Mouse (Mus musculus): ENCODE results near the gene AI661453.

AI661453 gene

DNA sequence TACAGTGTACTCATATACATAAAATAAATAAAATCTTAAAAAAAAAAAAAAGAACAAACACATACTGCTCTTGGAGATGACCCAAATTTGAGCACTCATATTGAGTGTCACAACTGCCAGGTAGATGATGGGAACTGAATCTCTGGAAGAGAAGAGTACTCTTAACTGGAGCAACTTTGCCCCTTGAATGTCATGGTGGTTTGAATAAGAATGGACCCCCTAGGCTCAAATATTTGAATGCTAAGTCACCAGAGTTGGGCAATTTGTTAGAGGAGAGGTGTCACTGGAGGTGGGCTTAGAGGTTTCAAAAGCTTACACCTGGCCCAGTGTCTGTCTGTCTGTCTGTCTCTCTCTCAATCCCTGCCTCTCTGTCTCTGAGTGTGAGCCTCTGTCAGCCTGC, 67.3 kb downstream of the AI661453 start:
- no peak for DNase-seq (ENCODE audit: low read depth)

DNA sequence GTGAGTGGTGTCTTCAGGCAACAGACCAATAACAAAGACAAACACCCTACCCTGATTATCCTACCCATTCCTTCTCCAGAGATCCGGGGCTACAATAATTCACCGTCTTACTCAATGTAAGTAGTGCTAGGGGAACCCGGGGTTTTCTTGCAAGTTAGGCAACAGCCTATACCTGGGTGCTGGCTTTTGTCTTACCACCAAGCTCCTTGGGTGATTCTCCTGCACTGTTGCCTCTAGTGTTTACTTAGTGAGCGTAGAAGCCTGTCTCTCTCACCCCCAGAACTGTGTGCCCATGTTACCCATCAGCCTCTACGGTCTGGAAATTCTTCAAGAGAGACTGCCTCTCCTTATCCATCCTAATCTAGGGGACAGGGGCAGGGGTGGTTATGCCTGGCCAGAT, 67.8 kb downstream of the AI661453 start:
- DNase-seq (ENCODE audit: low read depth): no peak

DNA sequence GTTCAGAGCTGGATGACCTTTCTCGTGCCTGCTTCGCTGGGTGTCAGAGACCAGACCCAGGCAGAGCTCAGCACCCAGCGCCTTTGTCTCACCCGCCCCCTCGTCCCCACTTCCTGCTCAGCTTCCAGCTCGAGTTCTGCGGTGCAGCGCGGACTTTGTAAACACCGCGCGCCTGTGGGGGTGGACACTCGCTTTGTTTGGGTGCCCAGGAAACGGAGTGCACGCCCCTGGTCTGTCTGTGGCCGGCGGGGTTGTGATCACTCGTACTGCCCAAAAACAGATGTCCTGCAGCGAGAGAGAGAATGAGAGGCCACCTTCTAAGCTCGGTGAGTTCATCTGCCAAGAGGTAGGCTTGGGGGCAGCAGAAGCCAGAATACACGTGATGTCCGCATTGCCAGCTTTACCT, 68.5 kb downstream of the AI661453 start, which contains the start of gene Ccnd3:
TSS of gene Ccnd3 (plus strand) at position 111 of the 406 bp plus-strand sequence.
- no peak for DNase-seq (ENCODE audit: low read depth)

DNA sequence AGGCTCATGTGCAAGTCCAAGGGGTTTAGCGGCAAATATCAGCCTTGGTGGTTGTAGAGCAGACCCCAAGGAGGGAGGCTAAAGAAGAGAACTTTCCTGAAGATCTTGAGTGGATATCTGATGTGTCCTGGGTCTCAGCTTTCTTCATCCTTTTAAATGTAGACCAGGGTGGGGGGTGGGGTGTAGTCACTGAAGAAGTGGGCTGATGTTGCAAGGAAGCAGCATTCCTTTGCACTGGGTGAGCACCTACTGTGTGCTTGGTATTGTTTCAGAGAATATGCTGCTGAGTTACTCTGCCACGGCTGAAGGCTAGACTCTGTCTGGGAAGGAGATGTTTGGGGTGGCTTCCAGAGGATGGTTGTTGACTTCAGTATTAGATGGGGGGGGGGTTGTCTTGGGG, 69.2 kb downstream of the AI661453 start:
- DNase-seq (ENCODE audit: low read depth): no peak

DNA sequence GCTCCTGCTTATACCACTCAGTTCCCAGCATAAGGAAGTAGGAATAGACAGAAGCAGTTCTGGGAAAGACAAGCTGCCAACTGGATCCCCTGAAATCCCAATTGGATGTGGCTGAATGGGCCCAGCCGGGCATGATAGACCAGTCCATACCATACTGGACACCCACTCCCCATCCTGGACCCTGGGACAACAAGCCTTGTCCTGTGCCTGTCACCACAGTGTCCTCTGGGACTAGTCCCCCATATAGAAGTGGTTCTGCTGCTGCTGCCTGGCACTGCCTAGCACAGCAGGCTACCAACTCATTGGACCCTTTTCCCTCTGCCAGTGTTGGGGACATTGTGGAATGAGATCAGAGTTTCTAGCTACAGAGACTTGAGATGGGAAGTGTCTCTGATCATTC, 69.6 kb downstream of the AI661453 start:
- DNase-seq (ENCODE audit: low read depth): no peak

DNA sequence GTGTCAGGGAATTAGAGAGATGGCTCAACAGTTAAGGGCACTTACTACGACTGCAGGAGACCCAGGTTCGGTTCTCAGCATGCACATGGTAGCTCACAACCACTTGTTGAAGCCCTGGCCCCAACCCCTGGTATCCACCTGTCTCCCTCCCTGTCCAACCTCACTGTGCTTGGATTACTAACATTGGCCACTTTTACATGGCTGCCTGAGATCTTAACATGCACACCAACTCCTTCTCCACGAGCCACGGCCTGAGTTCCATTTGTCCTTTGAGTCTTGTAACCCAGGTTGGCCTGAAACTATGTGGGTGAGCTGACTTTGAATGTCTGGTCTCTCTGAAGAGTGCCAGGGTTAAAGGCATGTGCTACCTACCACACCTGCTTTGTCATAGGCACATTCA, 70.3 kb downstream of the AI661453 start:
- DNase-seq (ENCODE audit: low read depth): no peak

DNA sequence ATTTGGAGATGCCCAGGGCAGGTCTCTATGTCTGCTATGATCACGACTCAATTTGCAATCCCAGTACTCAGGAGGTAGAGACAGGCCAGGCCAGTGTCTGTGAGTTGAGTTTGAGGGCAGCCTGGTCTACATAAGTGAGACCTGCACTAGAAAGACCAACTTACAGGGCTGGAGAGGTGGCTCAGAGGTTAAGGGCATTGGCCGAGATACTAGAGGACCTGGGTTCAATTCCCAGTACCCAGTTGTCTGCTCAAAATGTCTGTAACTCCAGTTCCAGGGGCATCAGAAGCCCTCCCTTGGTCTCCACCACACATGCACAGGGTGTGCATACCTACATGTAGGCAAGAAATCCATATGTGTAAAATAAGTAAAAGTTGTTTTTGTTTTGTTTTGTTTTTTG, 71.1 kb downstream of the AI661453 start:
- no peak for DNase-seq (ENCODE audit: low read depth)

DNA sequence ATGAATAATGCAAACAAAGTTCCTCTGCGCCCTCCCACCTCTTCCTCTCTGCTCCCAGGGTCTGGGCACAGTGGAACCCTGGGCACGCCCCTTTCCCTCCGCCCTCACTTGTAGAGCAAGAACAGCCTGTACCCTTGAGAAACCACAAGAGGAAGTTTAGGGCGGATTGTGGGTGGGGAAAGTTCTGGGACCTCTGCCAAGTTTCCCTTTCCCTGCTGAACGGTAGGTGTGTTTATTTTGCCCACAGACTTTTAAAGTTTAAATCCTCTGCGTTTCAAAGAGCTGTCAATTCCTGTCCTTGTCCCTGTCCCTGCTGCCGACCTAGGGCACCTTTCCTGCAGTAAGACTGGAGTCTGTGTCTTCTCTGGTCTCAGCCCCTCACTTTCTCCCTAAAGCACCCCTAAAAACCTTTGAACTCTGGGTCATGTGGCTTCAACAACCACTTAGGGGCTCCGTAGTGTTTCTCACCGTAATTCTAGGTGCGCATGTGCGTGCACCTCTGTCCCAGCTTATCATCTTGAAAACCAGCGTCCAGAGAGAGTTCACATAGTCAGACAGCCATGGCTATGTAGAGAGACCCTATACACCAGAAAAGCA, 71.7 kb downstream of the AI661453 start:
- DNase-seq (ENCODE audit: low read depth): peak; percentile 98

DNA sequence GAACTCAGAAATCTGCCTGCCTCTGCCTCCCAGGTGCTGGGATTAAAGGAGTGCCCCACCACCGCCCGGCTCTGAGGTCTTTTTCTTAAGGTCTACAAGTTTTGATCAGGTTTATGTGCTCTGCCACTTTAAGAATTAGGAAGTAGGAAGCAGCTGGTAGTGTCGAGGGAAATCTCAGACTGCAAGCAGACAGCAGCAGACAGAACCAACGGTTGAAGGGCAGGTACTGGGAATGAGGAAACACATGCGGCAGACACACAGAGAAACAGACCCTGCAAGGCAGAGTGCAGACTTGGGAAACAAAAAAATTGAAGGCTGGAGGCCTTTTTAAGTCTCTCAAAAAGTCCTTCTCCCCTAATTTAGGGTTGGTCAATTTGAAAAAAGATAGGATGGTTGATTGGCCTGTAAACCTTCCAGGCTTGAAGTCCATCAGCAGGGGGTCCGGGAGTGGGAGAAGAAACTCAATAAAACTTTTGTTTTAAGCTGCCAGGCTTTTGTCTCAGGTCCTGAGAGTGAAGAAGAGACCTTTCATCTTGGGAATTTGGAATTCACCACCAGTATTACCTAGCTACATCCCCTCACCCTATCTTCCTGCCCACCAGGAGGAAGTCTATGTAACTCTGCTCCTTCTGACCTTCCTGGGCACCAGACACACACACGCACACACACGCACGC, 72.8 kb downstream of the AI661453 start:
- DNase-seq (ENCODE audit: low read depth): no peak

DNA sequence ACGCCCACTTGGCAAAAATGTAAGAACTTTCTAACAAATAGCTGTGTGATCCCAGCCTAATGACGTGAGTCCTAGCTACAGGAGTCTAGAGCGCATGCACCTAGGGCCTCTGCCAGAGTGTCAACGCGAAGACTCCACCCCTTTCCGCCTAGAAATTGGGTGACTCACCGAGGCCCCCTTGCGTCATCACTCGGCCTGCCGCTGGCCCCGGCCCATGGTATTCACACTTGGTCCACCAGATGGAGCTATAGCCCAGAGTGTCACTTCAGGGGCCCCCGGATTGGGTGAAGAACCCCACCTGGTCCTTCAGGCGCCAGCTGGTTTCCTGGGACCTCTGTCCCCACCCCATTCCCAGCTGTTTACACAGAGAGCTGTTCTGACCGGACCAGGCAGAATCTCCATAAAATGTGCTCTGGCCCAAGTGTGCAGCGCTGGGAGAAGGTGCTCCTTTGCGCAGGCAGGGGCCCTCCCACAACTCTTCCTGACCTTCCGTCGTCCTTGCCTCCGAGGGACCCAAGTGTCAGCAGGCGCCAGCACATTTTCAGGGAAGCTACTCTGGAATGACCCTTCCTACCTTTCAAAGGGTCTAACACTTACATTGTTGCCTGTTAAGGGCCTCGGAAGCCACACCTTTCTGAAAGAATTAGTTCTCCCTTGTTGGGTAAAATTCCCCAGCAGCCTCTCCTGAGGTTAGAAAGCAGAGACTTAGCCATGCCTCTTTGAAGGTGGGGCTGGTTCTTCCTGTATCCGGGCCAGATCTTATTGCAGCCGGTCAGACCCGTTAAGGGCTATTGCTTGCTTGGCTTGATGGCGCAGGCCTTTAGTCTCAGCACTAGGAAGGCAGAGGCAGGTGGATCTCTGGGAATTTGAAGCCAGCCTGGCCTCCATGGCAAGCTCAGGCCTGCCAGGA, 75.0 kb downstream of the AI661453 start:
- peak; percentile 97 for DNase-seq (ENCODE audit: low read depth)

DNA sequence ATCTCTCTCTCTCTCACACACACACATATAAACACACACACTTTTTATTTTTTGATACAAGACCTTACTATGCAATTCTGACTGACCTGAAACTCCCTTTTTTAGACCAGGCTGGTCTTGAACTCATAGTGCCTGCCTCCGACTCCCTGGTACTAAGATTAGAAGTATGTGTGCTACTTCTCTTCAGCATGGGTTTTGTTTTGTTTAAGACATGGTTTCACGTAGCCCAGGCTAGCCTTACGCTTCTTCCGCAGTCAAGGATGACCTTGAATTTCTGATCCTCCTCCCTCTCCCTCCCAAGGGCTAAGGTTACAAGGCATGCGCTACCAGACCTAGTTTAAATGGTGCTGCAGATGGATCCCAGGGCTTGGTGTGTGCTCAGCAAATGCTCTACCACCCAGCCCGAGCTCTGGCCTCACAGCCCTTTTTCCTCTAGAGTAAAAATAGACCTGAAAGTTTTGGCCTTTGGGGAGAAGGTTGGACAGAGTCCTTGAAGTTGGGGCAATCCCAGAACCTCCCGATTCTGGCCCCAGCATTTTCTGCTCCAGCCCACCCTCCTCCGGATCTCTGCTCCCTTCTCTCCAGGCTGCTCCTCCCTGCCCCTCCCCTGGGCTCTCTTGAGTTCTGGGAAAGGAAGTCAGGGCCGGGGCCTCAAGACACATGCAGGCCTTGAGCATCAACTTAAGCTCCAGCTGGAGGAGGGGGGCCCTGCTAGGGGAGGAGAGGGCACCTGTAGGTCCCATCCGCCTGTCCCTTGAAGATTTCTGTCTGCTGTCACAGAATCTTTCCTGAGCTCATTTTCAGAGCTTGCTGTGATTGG, 76.8 kb downstream of the AI661453 start:
- DNase-seq (ENCODE audit: low read depth): no peak

DNA sequence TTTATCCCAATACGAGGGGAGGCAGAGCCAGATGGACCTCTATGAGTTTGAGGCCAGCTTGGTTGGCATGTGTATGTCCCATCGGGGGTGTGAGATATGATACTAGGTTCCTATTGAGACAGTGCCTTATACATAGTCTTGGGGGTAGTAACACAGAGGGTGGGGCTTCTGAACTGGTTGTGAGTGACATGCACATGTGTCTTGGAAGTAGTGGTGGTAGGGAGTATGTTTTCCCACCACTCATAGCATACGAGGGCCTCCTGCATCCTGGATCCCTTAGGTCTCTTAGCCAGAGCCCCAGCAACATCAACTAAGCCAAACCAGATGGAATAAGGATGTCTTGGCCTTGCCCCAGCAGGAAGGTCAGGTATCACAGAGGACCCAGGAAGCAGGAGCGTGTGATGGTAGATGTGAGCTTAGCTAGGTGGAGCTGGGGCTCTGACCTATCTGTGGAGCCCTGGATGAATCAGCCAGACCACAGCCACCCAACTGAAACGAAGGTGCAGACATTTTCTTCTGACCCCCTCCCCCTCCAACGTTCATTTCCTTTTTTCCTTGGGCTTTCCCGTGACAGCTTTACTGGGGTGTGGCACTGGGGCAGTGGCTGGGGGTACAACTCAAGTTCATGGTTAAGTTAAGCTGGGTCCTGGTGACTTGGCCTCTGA, 78.9 kb downstream of the AI661453 start:
- DNase-seq (ENCODE audit: low read depth): no peak

DNA sequence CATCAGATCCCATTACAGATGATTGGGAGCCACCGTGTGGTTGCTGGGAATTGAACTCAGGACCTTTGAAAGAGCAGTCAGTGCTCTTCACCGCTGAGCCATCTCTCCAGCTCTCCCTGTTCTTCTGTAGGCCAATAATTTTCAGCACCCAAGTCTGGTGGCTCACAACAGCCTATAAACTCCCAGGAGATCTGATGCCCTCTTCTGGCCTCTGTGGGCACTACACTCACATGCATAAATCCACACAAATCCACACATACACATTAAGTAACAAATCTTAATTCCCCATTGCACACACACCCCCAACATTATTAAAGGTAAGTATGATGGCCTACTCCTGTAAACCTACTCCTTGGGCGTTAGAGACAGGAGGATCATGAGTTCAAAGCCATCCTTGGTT, 79.8 kb downstream of the AI661453 start:
- DNase-seq (ENCODE audit: low read depth): no peak

DNA sequence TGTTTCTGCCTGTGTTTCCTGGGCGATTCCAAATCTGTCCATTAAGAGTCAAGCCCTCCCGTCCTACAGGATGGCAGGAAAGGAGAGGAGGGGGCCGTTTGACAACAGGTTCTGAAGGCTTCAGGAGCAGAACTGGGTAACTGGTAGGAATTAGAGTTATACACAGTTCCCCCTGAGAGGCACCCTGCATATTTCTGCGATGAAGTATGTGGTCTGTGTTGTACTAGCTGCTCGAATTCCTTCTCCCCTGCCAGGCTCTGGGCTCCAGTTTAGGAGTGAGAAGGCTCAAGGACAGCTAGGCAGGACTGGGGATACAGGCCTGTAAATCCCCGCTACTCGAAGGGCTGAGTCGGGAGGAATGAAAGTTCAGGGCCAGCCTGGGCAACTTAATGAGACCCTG, 81.8 kb downstream of the AI661453 start:
- no peak for DNase-seq (ENCODE audit: low read depth)
